Mouse (Mus musculus) lung, adult 2 months (tissue): ENCODE data around the gene Slc7a5.

Experiments
- CTCF ChIP-seq: fragments of 200-500 bp; IDR thresholded peaks from 2 replicates; pipeline ENCODE4 v1.5.1; 2011; ENCODE audit warnings: mild to moderate bottlenecking, low read length, control low read depth; ENCODE audit not compliant: insufficient read depth
- POLR2A ChIP-seq: fragments of 200-500 bp; IDR thresholded peaks from 2 replicates; pipeline ENCODE4 v1.6.1; 2011; ENCODE audit warnings: low read depth, mild to moderate bottlenecking, control low read depth, low read length, borderline replicate concordance; ENCODE audit errors: extremely low read depth

GRCm38 (mm10) chr8:121848495-121848894 lies 59.0 kb downstream of the Slc7a5 start:
- TF ChIP-seq POLR2A (no peak), CTCF (no peak)
